Mouse (Mus musculus) C2C12 (cell line): ENCODE results near the gene Sox14.

ENCODE experiments used
- CTCF ChIP-seq: IDR thresholded peaks from one replicate; pipeline ENCODE4 v1.5.1; 2011; ENCODE audit not compliant: control insufficient read depth, insufficient read depth, insufficient read length
- MYOD1 ChIP-seq: IDR thresholded peaks from one replicate; pipeline ENCODE4 v1.6.1; 2011; ENCODE audit warnings: low read depth; ENCODE audit not compliant: control insufficient read depth, insufficient read length

GRCm38 (mm10) chr9:99854486-99854885, 21.5 kb downstream of the Sox14 start:
- TF ChIP-seq CTCF, result no peak
- no peak for TF ChIP-seq MYOD1
